Mouse (Mus musculus) bone marrow macrophage, adult 2 months (primary cell): ENCODE measurements at regions not wholly inside any gene's neighbourhood (a gene's known extent, or its start where the extent isn't known, plus 50 kb on each side); places are given as distances from the start of the nearest gene placed in this dataset.

Experiments used
- CTCF ChIP-seq: IDR thresholded peaks from 2 replicates; pipeline ENCODE4 v1.5.1; 2012; ENCODE audit warnings: low read depth, mild to moderate bottlenecking, low read length, moderate library complexity
- POLR2A ChIP-seq: IDR thresholded peaks from 2 replicates; pipeline ENCODE4 v1.6.1; 2012; ENCODE audit warnings: mild to moderate bottlenecking, low read depth, low read length, borderline replicate concordance

DNA sequence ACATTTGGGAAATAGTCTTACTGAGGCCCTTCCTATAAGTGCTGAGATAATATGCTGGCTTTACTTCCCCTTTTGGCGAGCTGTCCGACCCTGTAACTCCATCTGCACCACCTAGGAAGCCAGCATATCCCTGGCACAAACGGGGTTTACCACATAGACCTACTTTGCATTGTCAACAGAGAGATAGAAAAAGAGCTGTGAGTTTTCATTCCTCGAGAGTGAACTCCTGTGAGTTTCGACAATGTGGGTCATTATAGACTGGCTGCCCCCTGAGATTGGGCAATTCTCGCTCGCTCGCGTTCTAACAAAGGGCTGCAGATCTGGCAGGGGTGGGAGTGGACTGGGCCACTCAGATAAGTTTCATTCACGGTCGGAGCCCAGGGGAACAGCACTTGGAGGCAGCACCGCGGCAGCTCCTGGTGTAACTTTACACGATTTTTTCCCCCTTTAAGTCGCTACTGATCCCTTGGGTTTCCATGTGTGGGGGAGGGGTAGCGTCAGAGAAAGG is 98.3 kb upstream of the Adgrl2 start:
- no peak for TF ChIP-seq CTCF
- no peak for TF ChIP-seq POLR2A
